Mouse (Mus musculus) neutrophil, adult 5-6 weeks (primary cell): ENCODE measurements around the gene Zup1. TPM values are rescaled to one million over a fixed set of nuclear protein-coding genes. Genes with fewer than 3 reads are reported as not detected.

Experiments
- total RNA-seq: library from RNA; stranded (forward); fragments of 200-1000 nt; gene quantifications from 2 replicates; pipeline ENCODE4 v1.2.3, GENCODE M21; 2017

The Zup1 gene
- total RNA-seq, 1 experiment from 2014 or later: 88.9 TPM

Other genes starting within 250 kb of the Zup1 start
- not detected in 2 replicates for gene Sult3a2, start 164.6 kb downstream of the Zup1 start, total RNA-seq
- gene Sult3a1, start 93.5 kb downstream of the Zup1 start, total RNA-seq: not detected in 2 replicates
- not detected in 2 replicates for gene Rsph4a, start 46.2 kb downstream of the Zup1 start, total RNA-seq
- gene Rwdd1, start 68.4 kb upstream of the Zup1 start, total RNA-seq: 34.7 and 45.9 TPM in 2 replicates
- gene Trappc3l, start 86.3 kb upstream of the Zup1 start, total RNA-seq: not detected in 2 replicates
- gene Calhm4, start 93.0 kb upstream of the Zup1 start, total RNA-seq: not detected in 2 replicates
- not detected in 2 replicates for gene Calhm5, start 145.2 kb upstream of the Zup1 start, total RNA-seq
- 7.3 and 7.6 TPM in 2 replicates for gene Calhm6, start 176.7 kb upstream of the Zup1 start, total RNA-seq